Mouse (Mus musculus) midbrain, embryonic 15.5 days (tissue): ENCODE results near the gene Espn. TPM values are rescaled to one million over a fixed set of nuclear protein-coding genes. Genes with fewer than 3 reads are reported as not detected.

Experiments
- ATAC-seq: fragments of 200-750 bp; cut with Nextera tagmentation; replicated peaks from 2 replicates; pipeline ENCODE4 v1.8.0; 2017; ENCODE audit warnings: moderate TSS enrichment
- H3K27ac ChIP-seq: fragments of 300-500 bp; sonication (generic); 2 replicates; pipeline ENCODE4 v1.5.1; 2015; ENCODE audit warnings: mild to moderate bottlenecking, inconsistent platforms
- H3K27me3 ChIP-seq: fragments of 300-500 bp; sonication (generic); replicated peaks from 2 replicates; pipeline ENCODE4 v1.6.1; 2015; ENCODE audit warnings: inconsistent platforms
- H3K36me3 ChIP-seq: fragments of 300-500 bp; sonication (generic); replicated peaks from 2 replicates; pipeline ENCODE4 v1.6.1; 2015; ENCODE audit warnings: inconsistent platforms
- H3K4me1 ChIP-seq: fragments of 300-500 bp; sonication (generic); 2 replicates; pipeline ENCODE4 v1.6.1; 2015; ENCODE audit warnings: inconsistent platforms
- H3K4me2 ChIP-seq: fragments of 300-500 bp; sonication (generic); 2 replicates; pipeline ENCODE4 v1.6.1; 2015; ENCODE audit warnings: inconsistent platforms, mild to moderate bottlenecking, moderate library complexity
- H3K4me3 ChIP-seq: fragments of 300-500 bp; sonication (generic); 2 replicates; pipeline ENCODE4 v1.5.1; 2015; ENCODE audit warnings: mild to moderate bottlenecking, inconsistent platforms
- H3K9ac ChIP-seq: fragments of 300-500 bp; sonication (generic); 2 replicates; pipeline ENCODE4 v1.6.1; 2015; ENCODE audit warnings: mild to moderate bottlenecking, inconsistent platforms
- H3K9me3 ChIP-seq: fragments of 300-500 bp; sonication (generic); 2 replicates; pipeline ENCODE4 v1.6.1; 2016; ENCODE audit warnings: inconsistent platforms
- WGBS: fragments of 180-500 bp; shearing (Covaris S2); methylation state at CpG from one replicate; pipeline ENCODE4 v1.1.7; 2015; ENCODE audit warnings: mixed read lengths; 5-methylcytosine and 5-hydroxymethylcytosine counted together
- polyA plus RNA-seq: library from polyadenylated mRNA; unstranded; fragments of >200 nt; fragmentation: Nextera tagmentation; extraction: Ambion mirVana; gene quantifications from 2 replicates; pipeline ENCODE4 v1.2.1, GENCODE M21; 2015

Espn gene
- polyA plus RNA-seq = 0.13 and 0.19 TPM in 2 replicates

DNA sequence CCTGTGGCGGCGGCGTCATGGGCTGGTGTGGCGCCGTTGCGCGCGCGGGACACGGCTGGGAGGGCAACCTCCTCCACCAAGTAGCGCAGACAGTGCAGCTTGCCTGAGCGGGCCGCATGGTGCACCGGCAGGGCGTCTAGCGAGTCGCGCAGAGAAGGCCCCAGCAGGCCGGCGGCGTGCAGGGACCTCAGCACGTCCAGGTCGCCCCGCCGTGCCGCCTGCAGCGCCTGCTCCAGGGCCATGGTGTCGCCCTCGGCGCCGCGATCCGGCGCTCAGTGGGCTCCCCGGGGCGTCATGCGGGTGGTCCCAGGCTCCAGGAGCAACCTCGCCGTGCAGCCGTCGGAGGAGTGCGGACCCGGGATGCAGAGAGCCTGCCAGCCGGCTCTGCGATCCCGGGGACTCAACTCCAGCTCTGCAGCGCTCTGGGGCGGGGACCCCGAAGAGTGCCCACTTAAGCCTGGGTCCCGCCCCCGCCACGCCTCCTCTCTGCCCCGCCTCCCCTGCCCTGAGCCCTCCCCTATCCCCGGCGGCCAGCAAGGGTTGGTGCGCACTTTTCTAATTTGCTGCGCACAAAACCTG lies at the start of gene Espn:
Espn (minus strand) TSS at position 406 of the 579 bp plus-strand sequence.
- ATAC-seq = no peak; the same call in 1 of the 2 replicates
- Histone ChIP-seq H3K36me3 (no peaks in the 10 kb centered on the region), H3K27me3 (peaks cover 67% of the 10 kb centered on the region), H3K4me1 (peaks cover 15% of the 10 kb centered on the region), H3K4me2 (peak within 1 kb of the TSS; percentile 39), H3K9ac (no peak within 1 kb of the TSS), H3K4me3 (peak within 1 kb of the TSS; percentile 28), H3K27ac (no peak within 1 kb of the TSS), H3K9me3 (no peaks in the 10 kb centered on the region)
- under 1% methylated on average over 56 of the region's 57 CpGs for WGBS

DNA sequence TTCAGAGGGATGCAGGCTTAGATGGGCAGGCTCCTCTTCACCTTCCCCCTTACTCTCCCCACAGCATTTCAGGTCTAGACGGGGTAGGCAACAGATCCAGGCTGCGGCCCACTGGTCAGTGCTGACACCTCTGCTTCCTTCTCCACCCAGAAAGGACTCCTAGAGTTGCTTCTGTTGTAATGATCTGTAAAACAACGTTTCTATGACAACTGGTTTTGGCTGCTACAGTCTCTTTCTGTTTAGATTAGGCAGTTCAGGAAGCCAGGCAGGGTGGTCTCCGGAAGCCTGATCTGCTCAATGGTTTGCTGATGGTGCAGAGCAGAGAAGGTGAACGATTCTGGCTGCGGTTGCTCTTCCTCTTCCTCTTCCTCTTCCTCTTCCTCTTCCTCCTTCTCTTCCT lies 49.3 kb upstream of the Espn start:
- Histone ChIP-seq H3K9me3 (no peaks in the 10 kb centered on the region), H3K4me1 (peaks cover 10% of the 10 kb centered on the region; the same call in 1 of the 2 replicates), H3K9ac (no peak overlapping the region), H3K36me3 (no peaks in the 10 kb centered on the region), H3K27ac (no peak overlapping the region), H3K4me3 (no peak overlapping the region), H3K27me3 (no peaks in the 10 kb centered on the region), H3K4me2 (no peak overlapping the region)
- 78% methylated on average over 6 of the region's 6 CpGs for WGBS
- no peak for ATAC-seq

DNA sequence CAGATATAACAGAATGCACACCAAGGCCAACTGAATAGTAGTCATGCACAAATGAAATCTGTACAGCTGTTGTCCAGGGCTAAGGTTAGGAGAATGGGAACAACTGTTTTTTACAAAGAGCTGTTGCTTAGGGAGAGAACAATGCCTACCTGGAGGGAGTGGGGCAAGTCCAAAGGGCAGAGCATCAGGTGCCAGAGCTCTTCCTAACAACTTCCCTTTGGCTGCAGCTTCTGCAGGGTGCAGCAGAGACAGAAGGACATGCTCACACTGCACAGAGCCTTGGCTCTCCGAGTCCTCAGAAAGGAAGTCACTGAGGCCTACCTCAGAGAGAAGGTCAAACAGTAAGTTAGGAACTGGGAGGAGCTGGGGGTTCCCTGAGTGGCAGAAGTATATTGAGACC lies 47.4 kb upstream of the Espn start:
- no peaks in the 10 kb centered on the region for H3K36me3 ChIP-seq
- H3K27me3 ChIP-seq = no peaks in the 10 kb centered on the region
- H3K9ac ChIP-seq = no peak overlapping the region
- H3K9me3 ChIP-seq = no peaks in the 10 kb centered on the region
- H3K4me3 ChIP-seq = no peak overlapping the region
- ATAC-seq = no peak
- H3K4me2 ChIP-seq = no peak overlapping the region
- 75% methylated on average over 1 of the region's 1 CpGs for WGBS
- no peak overlapping the region for H3K27ac ChIP-seq
- peaks cover 10% of the 10 kb centered on the region; the same call in 1 of the 2 replicates for H3K4me1 ChIP-seq

DNA sequence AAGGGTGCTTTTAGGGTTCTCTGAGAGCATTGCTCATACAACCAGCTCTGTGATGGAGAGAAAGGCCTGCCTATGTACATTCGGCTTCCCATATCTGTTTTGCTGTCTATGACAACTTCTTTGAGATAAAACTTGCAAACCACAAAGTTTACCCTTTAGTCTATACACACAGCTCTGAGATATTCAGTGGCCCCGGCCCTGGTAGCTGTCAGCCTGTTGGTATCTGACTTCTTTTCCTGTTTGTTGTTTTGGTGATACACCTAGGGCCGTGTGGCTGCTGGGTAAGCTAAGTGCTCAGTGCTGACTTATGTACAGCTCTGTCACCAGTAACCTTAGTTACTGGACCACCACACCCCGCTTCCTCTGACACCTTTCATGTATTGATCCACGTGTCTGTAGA lies 45.4 kb upstream of the Espn start:
- no peaks in the 10 kb centered on the region for H3K9me3 ChIP-seq
- no peak overlapping the region for H3K4me2 ChIP-seq
- no peaks in the 10 kb centered on the region for H3K36me3 ChIP-seq
- no peak overlapping the region for H3K27ac ChIP-seq
- no peak overlapping the region for H3K9ac ChIP-seq
- H3K4me1 ChIP-seq = peaks cover 6% of the 10 kb centered on the region; the same call in 1 of the 2 replicates
- ATAC-seq = no peak
- H3K4me3 ChIP-seq = no peak overlapping the region
- no peaks in the 10 kb centered on the region for H3K27me3 ChIP-seq
- WGBS = 86% methylated on average over 5 of the region's 5 CpGs

DNA sequence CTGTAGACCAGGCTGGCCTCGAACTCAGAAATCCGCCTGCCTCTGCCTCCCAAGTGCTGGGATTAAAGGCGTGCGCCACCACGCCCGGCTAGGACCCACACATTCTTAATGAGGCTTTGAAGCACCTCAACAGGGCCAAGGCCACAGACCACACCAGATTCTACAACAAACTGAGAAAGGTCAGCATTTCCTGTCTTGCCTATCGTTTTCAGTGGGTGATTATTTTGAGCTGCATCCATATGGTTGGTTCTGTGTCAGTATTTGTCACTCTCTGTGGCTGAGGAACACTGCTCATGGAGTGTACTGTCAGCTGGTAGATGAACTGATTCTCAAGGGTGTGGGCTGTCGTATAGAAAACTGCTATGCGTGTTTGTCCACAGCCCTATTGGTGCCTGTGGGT lies 44.1 kb upstream of the Espn start:
- no peak overlapping the region for H3K9ac ChIP-seq
- H3K4me2 ChIP-seq = no peak overlapping the region
- ATAC-seq = no peak
- H3K9me3 ChIP-seq = no peaks in the 10 kb centered on the region
- H3K4me3 ChIP-seq = no peak overlapping the region
- H3K27ac ChIP-seq = no peak overlapping the region
- peaks cover 3% of the 10 kb centered on the region; the same call in 1 of the 2 replicates for H3K4me1 ChIP-seq
- WGBS = 93% methylated on average over 9 of the region's 9 CpGs
- no peaks in the 10 kb centered on the region for H3K36me3 ChIP-seq
- no peaks in the 10 kb centered on the region for H3K27me3 ChIP-seq

DNA sequence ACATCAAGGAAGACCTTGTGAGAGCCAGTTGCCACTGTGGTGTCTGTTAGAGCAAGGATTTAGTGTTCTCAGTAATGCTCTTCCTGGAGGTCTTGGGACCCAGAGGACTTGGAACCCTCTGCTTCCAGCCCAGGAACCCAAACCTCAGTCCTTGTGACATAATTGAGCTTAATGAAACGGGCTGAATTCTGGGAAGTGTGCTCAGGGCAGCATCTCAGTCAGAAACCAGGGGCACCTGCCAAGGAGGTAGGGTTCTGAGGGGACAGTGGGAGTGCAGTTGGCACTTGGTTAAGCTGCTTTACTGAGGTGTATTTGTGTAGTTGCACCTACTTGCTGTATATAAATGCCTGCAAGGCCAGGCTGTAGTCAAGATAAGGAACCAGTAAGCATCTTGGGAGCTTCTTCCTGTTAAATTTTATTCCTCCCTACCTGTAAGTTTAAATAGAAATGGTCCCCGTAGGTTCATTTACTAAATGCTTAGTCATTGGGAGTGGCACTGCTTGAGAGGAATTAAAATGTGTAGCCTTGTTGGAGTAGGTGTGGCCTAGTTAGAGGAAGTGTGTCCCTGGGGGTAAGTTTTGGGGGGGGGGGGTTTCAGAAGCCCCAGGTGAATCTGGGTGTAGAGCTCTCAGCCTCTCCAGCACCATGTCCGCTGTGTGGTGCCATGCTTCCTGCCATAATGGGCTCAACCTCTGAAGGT lies 42.5 kb upstream of the Espn start:
- Histone ChIP-seq H3K9ac (no peak overlapping the region), H3K4me2 (no peak overlapping the region), H3K27me3 (no peaks in the 10 kb centered on the region), H3K36me3 (no peaks in the 10 kb centered on the region), H3K27ac (no peak overlapping the region), H3K9me3 (no peaks in the 10 kb centered on the region), H3K4me3 (no peak overlapping the region), H3K4me1 (no peaks in the 10 kb centered on the region; the same call in 1 of the 2 replicates)
- no peak for ATAC-seq
- WGBS = 90% methylated on average over 3 of the region's 3 CpGs

DNA sequence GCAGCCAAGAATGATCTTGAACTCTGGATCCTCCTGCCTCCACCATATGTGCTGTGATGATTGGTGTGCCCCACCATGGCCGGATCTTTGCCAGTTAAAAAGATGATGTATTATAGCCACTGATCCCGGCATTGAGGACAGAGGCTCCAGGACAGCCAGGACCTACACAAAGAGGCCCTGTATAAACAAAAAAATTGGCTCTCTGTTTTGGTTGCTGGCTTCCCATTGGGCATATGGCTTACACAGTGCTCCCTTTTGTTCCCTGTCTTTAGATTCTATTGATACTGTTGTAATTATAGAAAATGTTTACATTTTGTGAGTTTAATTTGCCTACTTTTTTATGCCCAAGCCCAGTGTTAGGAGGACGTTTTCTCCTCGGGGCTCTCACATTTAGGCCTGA lies 40.4 kb upstream of the Espn start:
- no peaks in the 10 kb centered on the region for H3K9me3 ChIP-seq
- H3K36me3 ChIP-seq = no peaks in the 10 kb centered on the region
- WGBS = 47% methylated on average over 4 of the region's 4 CpGs
- H3K4me2 ChIP-seq = no peak overlapping the region
- no peak overlapping the region for H3K27ac ChIP-seq
- H3K27me3 ChIP-seq = no peaks in the 10 kb centered on the region
- ATAC-seq = no peak
- no peak overlapping the region for H3K4me3 ChIP-seq
- no peak overlapping the region for H3K9ac ChIP-seq
- H3K4me1 ChIP-seq = no peaks in the 10 kb centered on the region; the same call in 1 of the 2 replicates

DNA sequence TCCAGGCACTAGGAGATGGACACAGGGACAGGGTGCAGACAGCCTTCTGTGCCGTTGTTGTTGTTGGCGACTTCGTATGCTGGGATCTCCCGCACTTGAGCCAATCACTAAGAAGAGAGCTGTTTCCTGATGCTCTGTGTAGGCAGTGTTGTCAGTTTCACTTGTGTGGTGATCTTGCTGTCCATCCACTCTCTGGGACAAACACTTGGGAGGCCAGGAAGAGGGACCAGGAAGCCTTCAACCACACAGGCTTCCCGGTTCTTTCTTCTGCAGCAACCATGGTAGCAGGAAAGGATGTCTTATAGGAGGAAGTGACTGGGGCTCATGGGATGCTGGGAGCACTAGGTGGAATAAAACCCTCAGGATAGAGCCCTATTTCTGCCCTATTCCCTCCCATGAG lies 38.5 kb upstream of the Espn start:
- Histone ChIP-seq H3K36me3 (no peaks in the 10 kb centered on the region), H3K4me1 (peaks cover 12% of the 10 kb centered on the region), H3K9me3 (no peaks in the 10 kb centered on the region), H3K4me3 (no peak overlapping the region), H3K4me2 (no peak overlapping the region), H3K27me3 (no peaks in the 10 kb centered on the region), H3K27ac (no peak overlapping the region), H3K9ac (no peak overlapping the region)
- ATAC-seq = no peak
- 75% methylated on average over 5 of the region's 5 CpGs for WGBS

DNA sequence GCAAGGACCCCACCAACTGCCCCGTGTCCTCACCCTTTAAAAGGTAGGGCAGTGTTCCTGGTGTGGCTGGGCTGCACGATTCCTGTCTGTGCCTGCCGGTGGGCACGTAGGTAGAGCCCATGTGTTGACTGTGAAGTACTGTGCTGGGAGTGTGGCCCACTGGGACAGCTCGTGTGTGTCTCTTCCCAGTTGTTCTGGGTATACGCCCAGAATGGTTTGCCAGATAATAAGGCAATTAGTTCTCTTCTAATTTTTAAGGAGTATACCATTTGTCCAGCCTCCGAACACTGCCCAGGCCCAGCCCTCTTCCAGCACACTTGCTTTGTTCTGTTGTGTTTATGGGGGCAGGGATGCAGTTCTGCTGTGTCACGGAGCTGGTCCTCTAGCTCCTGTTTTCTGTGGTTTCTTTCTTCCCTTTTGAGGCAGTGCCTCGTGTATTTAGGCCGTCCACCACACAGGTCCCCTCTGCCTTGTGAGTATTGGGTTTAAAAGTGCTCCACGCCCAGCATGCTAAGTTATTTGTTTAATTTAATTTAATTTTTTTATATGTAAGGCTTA lies 38.0 kb upstream of the Espn start:
- Histone ChIP-seq H3K27me3 (no peaks in the 10 kb centered on the region), H3K4me3 (no peak overlapping the region), H3K36me3 (no peaks in the 10 kb centered on the region), H3K4me2 (no peak overlapping the region), H3K9ac (no peak overlapping the region), H3K27ac (no peak overlapping the region), H3K4me1 (peaks cover 17% of the 10 kb centered on the region), H3K9me3 (no peaks in the 10 kb centered on the region)
- WGBS = 70% methylated on average over 11 of the region's 11 CpGs
- no peak for ATAC-seq

DNA sequence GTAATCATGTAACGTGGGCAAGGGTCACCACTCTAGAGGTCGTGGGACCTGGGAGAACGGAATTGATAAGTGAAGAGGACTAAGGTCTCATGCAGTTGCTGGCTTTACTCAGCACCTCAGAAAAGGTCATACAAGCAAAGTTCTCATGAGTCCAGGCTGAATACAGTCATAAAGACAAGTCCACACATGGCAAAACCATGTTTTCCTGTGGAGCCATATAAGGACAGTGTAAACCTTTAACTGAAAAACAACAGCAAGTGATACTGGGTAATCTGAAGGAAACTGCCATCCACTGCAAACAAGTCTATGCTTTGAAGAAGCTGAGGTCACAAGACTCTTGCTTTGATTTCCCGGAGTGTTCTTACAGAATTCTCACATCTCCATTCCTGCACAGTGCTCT lies 37.5 kb upstream of the Espn start:
- peaks cover 20% of the 10 kb centered on the region for H3K4me1 ChIP-seq
- ATAC-seq = no peak
- H3K27me3 ChIP-seq = no peaks in the 10 kb centered on the region
- H3K36me3 ChIP-seq = no peaks in the 10 kb centered on the region
- H3K9me3 ChIP-seq = no peaks in the 10 kb centered on the region
- no peak overlapping the region for H3K27ac ChIP-seq
- H3K9ac ChIP-seq = no peak overlapping the region
- WGBS = 92% methylated on average over 4 of the region's 4 CpGs
- H3K4me2 ChIP-seq = no peak overlapping the region
- no peak overlapping the region for H3K4me3 ChIP-seq

DNA sequence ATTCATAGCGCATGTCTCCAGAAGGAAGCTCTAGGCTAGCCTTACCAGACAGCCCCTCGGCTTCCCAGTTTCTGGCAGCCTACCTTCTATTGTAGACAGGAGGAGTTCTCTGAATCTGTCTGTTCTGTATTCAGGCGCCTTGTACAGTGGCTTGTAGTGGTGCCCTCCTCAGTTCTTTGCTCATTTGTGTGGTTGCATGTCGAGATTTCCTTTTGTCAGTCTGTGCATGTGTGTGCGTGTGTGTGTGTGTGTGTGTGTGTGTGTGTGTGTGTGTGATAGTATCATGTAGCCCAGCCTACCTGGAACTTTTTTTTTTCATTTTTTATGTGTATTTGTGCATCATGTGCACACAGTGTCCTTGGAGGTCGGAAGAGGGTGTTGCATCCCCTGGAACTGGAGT lies 36.9 kb upstream of the Espn start:
- no peak overlapping the region for H3K27ac ChIP-seq
- no peaks in the 10 kb centered on the region for H3K36me3 ChIP-seq
- no peaks in the 10 kb centered on the region for H3K9me3 ChIP-seq
- ATAC-seq = no peak
- no peak overlapping the region for H3K4me2 ChIP-seq
- no peaks in the 10 kb centered on the region for H3K27me3 ChIP-seq
- H3K4me3 ChIP-seq = no peak overlapping the region
- WGBS = 80% methylated on average over 6 of the region's 6 CpGs
- H3K4me1 ChIP-seq = peaks cover 20% of the 10 kb centered on the region
- H3K9ac ChIP-seq = no peak overlapping the region

DNA sequence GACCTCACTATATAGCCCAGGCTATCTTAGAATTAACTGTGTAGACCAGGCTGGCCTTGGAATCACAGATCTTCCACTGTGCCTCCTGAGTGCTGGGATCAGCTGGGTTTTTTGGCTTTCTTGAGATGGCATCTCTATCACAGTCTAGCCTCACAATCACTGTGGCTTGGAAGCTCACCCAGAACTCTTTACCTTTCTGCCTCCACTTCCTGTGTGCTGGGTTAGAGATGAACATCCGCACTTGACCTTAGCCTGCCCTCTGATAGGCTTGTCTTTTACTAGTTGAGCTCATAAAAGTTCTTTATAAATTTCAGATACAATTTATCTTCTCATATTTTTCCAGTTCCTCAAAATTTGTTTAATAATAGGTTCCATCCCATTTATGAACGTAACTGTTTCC lies 36.5 kb upstream of the Espn start:
- Histone ChIP-seq H3K36me3 (no peaks in the 10 kb centered on the region), H3K4me3 (no peak overlapping the region), H3K9me3 (no peaks in the 10 kb centered on the region), H3K27ac (no peak overlapping the region), H3K4me1 (peaks cover 20% of the 10 kb centered on the region), H3K9ac (no peak overlapping the region), H3K27me3 (no peaks in the 10 kb centered on the region), H3K4me2 (no peak overlapping the region)
- no peak for ATAC-seq
- 99% methylated on average over 2 of the region's 2 CpGs for WGBS

DNA sequence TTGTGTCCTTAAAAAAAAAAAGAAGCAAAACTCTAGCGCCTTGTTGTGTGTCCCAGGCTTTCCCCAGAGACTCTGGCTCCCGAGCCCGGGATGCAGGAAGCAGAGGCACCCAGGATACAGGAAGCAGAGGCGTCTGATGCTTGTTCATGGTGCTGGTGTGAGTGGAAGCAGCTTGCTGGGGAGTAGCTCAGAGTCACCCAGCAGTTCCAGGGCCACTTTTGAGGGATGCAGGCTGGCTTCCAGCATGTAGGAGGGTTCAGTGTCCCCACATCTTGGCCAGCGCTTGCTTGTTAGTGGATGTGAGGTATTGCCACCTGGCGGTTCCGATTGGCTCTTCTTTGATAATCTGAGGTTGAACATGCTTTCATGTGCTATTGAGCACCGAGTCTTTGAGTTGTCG lies 35.0 kb upstream of the Espn start:
- H3K4me3 ChIP-seq = no peak overlapping the region
- no peaks in the 10 kb centered on the region for H3K36me3 ChIP-seq
- ATAC-seq = no peak
- no peak overlapping the region for H3K27ac ChIP-seq
- no peak overlapping the region for H3K9ac ChIP-seq
- peaks cover 20% of the 10 kb centered on the region for H3K4me1 ChIP-seq
- 88% methylated on average over 9 of the region's 9 CpGs for WGBS
- H3K27me3 ChIP-seq = no peaks in the 10 kb centered on the region
- no peak overlapping the region for H3K4me2 ChIP-seq
- no peaks in the 10 kb centered on the region for H3K9me3 ChIP-seq
